Mouse (Mus musculus) urinary bladder, postnatal 10 days (tissue): ENCODE results near the gene Ppp2r5e.
"Not testable (repeated sequence)": the region's sequence is repeated elsewhere in the genome, so short reads cannot be mapped to it uniquely, and the experiment has no call there.

ENCODE experiments used
- DNase-seq: peaks from one replicate; pipeline ENCODE4 v3.0.0; 2022; ENCODE audit warnings: low spot score

Ppp2r5e gene

DNA sequence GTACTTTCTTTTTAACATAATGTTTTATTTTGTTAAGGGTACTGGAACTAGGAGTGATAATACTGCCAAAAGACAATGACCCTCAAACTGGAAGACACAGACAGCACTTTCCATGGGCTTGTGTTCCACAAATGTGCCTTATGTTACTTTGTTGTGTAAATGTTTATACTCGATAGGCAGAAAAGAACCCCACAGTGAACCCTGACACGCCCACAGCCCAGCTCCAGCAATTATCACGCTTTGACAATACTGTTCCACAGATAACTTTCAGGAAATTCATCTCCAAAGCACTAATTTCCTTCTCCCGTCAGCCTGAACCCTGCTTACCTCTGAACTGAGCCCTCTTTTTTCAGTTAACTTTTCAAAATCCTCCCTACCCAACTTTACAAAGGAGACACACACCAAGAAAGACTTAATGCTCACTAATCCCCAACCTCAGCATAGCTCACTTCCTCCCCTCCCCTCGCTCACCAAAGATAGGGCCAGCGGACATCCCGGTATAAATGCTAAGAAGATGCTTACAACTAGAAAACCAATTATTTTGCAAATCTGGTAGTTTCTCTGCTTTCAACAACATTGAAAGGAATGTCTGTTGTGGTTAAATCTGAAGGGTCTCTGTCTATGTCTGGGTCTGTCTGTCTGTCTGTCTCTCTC lies 58.9 kb downstream of the Ppp2r5e start:
- no peak for DNase-seq

DNA sequence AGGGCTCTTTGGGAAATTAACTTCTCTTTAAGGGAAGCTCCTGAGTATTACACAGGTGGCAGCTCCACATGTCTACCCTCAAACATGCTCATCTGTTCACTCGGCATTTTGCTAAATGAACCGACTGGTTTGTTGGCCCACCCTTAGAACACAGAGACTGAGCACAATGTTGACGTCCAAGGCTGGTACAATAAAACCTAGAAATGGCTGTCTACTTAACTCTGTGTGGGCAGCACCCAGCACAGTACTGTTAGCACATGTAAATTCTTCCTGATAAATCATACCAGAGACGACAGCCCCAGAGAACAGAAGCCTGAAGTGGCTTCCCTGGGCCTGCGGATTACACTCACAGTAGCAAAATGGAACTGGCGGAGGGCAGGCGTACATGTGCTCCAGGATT lies 59.5 kb downstream of the Ppp2r5e start:
- DNase-seq = no peak

DNA sequence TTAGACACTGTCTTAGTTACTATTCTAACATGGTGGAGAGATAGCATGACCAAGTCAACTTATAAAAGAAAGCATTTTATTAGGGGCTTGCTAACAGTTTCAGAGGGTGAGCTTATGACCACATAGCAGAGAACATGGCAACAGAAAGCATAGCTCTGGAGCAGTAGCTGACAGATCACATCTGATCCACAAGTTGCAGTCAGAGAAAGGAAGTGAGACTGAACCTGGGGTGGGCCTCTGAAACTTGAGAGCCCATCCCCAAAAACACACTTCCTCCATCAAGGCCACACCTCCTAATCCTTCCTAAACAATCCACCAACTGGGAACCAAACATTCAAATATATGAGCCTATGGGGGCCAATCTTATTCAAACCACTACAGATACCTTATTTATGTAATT lies 62.9 kb downstream of the Ppp2r5e start:
- DNase-seq = no peak

DNA sequence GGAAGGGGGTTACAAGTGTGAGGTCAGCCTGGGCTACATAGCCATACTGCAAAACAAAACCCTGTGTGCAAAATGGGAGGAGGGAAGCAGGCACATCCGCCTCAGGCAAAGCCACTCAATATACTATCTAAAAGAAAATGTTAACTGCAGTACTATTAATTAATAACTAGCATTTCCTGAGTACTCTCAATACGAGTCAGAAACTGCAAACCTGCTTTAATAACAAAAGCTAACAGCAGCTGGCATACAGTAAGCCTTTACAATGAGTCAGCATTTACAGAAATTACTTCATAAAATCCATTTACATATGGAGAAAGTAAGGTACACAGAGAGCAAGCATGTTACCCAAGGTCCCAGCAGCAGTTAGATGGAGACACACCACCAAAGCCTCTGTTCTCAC lies 64.2 kb downstream of the Ppp2r5e start:
- DNase-seq = no peak

- no peak for DNase-seq
These were observed 66.9 kb downstream of the Ppp2r5e start for GRCm38 (mm10) chr12:75528857-75529808.

DNA sequence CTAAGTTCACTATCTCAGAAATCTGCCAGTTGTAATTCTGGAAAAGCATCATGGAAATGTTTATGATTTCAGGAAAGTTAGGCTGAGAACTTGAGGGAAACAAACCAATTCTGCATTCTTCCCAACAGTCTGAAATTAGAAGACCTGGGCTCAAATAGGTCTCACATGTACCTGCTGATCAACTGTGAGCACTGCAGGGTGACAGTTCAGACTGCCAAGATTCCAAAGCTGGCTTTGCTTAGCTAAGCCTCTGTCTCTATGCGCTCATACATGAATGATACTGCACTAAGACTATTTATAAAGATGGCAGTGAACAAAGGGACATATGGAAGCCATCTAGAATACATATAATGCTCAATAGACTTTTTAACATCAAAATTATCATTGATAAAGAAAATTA lies 67.7 kb downstream of the Ppp2r5e start:
- no peak for DNase-seq

- DNase-seq = no peak
These were observed 71.8 kb downstream of the Ppp2r5e start for GRCm38 (mm10) chr12:75524199-75524598.

- no peak for DNase-seq
These were observed 73.1 kb downstream of the Ppp2r5e start for GRCm38 (mm10) chr12:75522931-75523330.

GRCm38 (mm10) chr12:75522360-75522759 lies 73.7 kb downstream of the Ppp2r5e start:
- DNase-seq = no peak

- DNase-seq = no peak
These were observed 75.7 kb downstream of the Ppp2r5e start for GRCm38 (mm10) chr12:75520395-75520794.

GRCm38 (mm10) chr12:75519181-75519940 lies 76.7 kb downstream of the Ppp2r5e start:
- DNase-seq = no peak

- no peak for DNase-seq
These were observed 80.6 kb downstream of the Ppp2r5e start for GRCm38 (mm10) chr12:75515301-75515906.

- no peak for DNase-seq
These were observed 84.5 kb downstream of the Ppp2r5e start for GRCm38 (mm10) chr12:75511520-75511919.

GRCm38 (mm10) chr12:75504991-75505650 lies 90.9 kb downstream of the Ppp2r5e start:
- no peak for DNase-seq

GRCm38 (mm10) chr12:75502664-75503063 lies 93.4 kb downstream of the Ppp2r5e start:
- DNase-seq = no peak

GRCm38 (mm10) chr12:75497698-75498097 lies 98.3 kb downstream of the Ppp2r5e start:
- DNase-seq = no peak

GRCm38 (mm10) chr12:75495636-75496035 lies 100.4 kb downstream of the Ppp2r5e start:
- no peak for DNase-seq

DNA sequence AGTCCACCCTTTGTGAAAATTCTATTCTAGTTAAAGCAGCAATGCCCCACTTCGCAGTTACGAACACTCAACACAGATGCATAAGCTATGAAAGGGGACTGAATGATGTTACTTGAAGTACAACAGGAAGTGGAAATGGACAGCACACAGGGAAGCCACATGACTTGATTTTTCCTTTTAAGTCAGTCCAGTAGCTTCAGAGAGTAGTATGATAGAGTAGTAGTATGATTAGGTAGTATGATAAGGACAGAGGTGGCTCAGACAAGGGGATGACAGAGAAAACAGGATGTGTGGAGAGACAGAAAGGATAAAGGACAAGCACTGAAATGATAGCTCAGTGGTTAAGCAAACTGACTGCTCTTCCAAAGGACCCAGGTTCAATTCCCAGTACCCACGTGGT lies 101.4 kb downstream of the Ppp2r5e start:
- no peak for DNase-seq

GRCm38 (mm10) chr12:75492549-75493327 lies 103.3 kb downstream of the Ppp2r5e start:
- no peak for DNase-seq

DNA sequence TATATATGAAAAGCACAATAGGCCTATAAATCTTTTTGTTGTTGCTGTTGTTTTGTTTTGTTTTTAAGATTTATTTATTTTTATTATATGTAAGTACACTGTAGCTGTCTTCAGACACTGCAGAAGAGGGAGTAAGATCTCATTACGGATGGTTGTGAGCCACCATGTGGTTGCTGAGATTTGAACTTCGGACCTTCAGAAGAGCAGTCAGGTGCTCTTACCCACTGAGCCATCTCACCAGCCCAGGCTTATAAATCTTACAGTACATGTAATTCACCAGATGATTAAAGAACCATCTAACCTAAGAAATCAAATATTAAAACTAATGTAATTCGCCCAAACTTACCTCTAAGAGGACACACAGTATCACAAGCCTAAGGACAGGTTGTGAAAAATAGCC lies 103.9 kb downstream of the Ppp2r5e start:
- not testable (repeated sequence) for DNase-seq

GRCm38 (mm10) chr12:75487500-75487899 lies 108.5 kb downstream of the Ppp2r5e start:
- no peak for DNase-seq
